Mouse (Mus musculus) bone marrow, adult 2 months (tissue): ENCODE results near the gene Nsd1. TPM values are rescaled to one million over a fixed set of nuclear protein-coding genes. Genes with fewer than 3 reads are reported as not detected.
A peak's percentile ranks its signal among the peaks of the same experiment; 100 is the strongest.

Experiments
- H3K27ac ChIP-seq: fragments of 200-500 bp; 2 replicates; pipeline ENCODE4 v1.5.1; 2012; ENCODE audit warnings: low read depth, mild to moderate bottlenecking, control low read depth, inconsistent platforms, low read length; ENCODE audit not compliant: control insufficient read depth, poor library complexity, insufficient read depth
- H3K4me1 ChIP-seq: fragments of 200-500 bp; 2 replicates; pipeline ENCODE4 v1.6.1; 2011; ENCODE audit warnings: low read length; ENCODE audit not compliant: control insufficient read depth, insufficient read depth
- H3K4me3 ChIP-seq: fragments of 200-500 bp; replicated peaks from 2 replicates; pipeline ENCODE3; 2011; ENCODE audit warnings: mild to moderate bottlenecking, low read depth, low read length, control low read depth; ENCODE audit not compliant: control insufficient read depth
- CTCF ChIP-seq: fragments of 200-500 bp; IDR thresholded peaks from 2 replicates; pipeline ENCODE4 v1.5.1; 2011; ENCODE audit warnings: low read length, control low read depth; ENCODE audit not compliant: control insufficient read depth, insufficient read depth
- POLR2A ChIP-seq: fragments of 200-500 bp; IDR thresholded peaks from 2 replicates; pipeline ENCODE4 v1.6.1; 2011; ENCODE audit warnings: low read depth, mild to moderate bottlenecking, control low read depth, low read length, borderline replicate concordance; ENCODE audit not compliant: control insufficient read depth
- WGBS: fragments of 180-500 bp; shearing (Covaris S2); methylation state at CpG from one replicate; pipeline ENCODE4 v1.1.7; 2018; 5-methylcytosine and 5-hydroxymethylcytosine counted together
- polyA plus RNA-seq: library from polyadenylated mRNA; stranded (reverse); fragments of >200 nt; gene quantifications from 2 replicates; pipeline ENCODE4 v1.2.4, GENCODE M21; 2011; ENCODE audit warnings: low replicate concordance; ENCODE audit not compliant: missing spikeins, insufficient read depth, insufficient read length

Nsd1 gene
- polyA plus RNA-seq, 1 experiment: 45.9 TPM

GRCm38 (mm10) chr13:55325596-55325995, 116.0 kb downstream of the Nsd1 start:
- Histone ChIP-seq H3K4me1 (peaks cover 3% of the 10 kb centered on the region), H3K27ac (no peak overlapping the region), H3K4me3 (no peak overlapping the region)
- TF ChIP-seq POLR2A (no peak), CTCF (no peak)
- 89% methylated on average over 11 of the region's 11 CpGs for WGBS

GRCm38 (mm10) chr13:55327169-55327568, 117.6 kb downstream of the Nsd1 start:
- 82% methylated on average over 4 of the region's 4 CpGs for WGBS
- peaks cover 3% of the 10 kb centered on the region for H3K4me1 ChIP-seq
- TF ChIP-seq CTCF: no peak
- TF ChIP-seq POLR2A: no peak
- H3K4me3 ChIP-seq: peak overlapping the region; percentile 16
- H3K27ac ChIP-seq: no peak overlapping the region

GRCm38 (mm10) chr13:55327633-55328032, 118.1 kb downstream of the Nsd1 start:
- Histone ChIP-seq H3K27ac (no peak overlapping the region), H3K4me1 (peaks cover 3% of the 10 kb centered on the region), H3K4me3 (peak overlapping the region; percentile 64)
- TF ChIP-seq CTCF (peak; percentile 98), POLR2A (no peak)
- 1% methylated on average over 8 of the region's 8 CpGs for WGBS

GRCm38 (mm10) chr13:55328171-55328570, 118.6 kb downstream of the Nsd1 start:
- H3K4me3 ChIP-seq: peak overlapping the region; percentile 64
- no peak overlapping the region for H3K27ac ChIP-seq

GRCm38 (mm10) chr13:55328641-55329040, 119.1 kb downstream of the Nsd1 start:
- no peak for TF ChIP-seq CTCF
- no peak for TF ChIP-seq POLR2A
- H3K27ac ChIP-seq: no peak overlapping the region
- peaks cover 3% of the 10 kb centered on the region for H3K4me1 ChIP-seq
- H3K4me3 ChIP-seq: peak overlapping the region; percentile 71
- 85% methylated on average over 4 of the region's 4 CpGs for WGBS

More at GRCm38 (mm10) chr13:55328171-55328570, 118.6 kb downstream of the Nsd1 start:
- peaks cover 3% of the 10 kb centered on the region for H3K4me1 ChIP-seq
- no peak for TF ChIP-seq POLR2A
- WGBS: 84% methylated on average over 6 of the region's 6 CpGs

- peak; percentile 48; the same call in 1 of the 2 replicates for TF ChIP-seq POLR2A
- no peak for TF ChIP-seq CTCF
- peak overlapping the region; percentile 71 for H3K4me3 ChIP-seq
- under 1% methylated on average over 29 of the region's 29 CpGs for WGBS
- peaks cover 3% of the 10 kb centered on the region for H3K4me1 ChIP-seq
- H3K27ac ChIP-seq: peak overlapping the region; percentile 81
Measured at GRCm38 (mm10) chr13:55329109-55329682, 119.6 kb downstream of the Nsd1 start.

GRCm38 (mm10) chr13:55329683-55330566, 120.3 kb downstream of the Nsd1 start, which contains the start of gene Mxd3:
Gene Mxd3, minus strand, starts transcription at chr13:55329823.
- TF ChIP-seq POLR2A (peak; percentile 75; the same call in 1 of the 2 replicates), CTCF (no peak)
- Histone ChIP-seq H3K27ac (peak within 1 kb of the TSS; percentile 97), H3K4me3 (peak within 1 kb of the TSS; percentile 92), H3K4me1 (peaks cover 3% of the 10 kb centered on the region)
- WGBS: 1% methylated on average over 79 of the region's 82 CpGs

- TF ChIP-seq CTCF: peak; percentile 22; the same call in 1 of the 2 replicates
- no peak for TF ChIP-seq POLR2A
- Histone ChIP-seq H3K27ac (peak overlapping the region; percentile 97), H3K4me3 (peak overlapping the region; percentile 92), H3K4me1 (peaks cover 3% of the 10 kb centered on the region)
- 64% methylated on average over 14 of the region's 14 CpGs for WGBS
Measured at GRCm38 (mm10) chr13:55330567-55331400, 121.2 kb downstream of the Nsd1 start.
